Mouse (Mus musculus): Measurements from ENCODE around the gene Tmem115.

Gene Tmem115

GRCm38 (mm10) chr9:107533791-107534407, at the start of gene Tmem115:
Gene Tmem115 (plus strand): TSS chr9:107533945.
- peak; percentile 100 for DNase-seq

- DNase-seq: no peak
These were observed 49.4 kb upstream of the Tmem115 start for GRCm38 (mm10) chr9:107484302-107484701.

GRCm38 (mm10) chr9:107484766-107485165, 49.0 kb upstream of the Tmem115 start:
- no peak for DNase-seq

GRCm38 (mm10) chr9:107486086-107486485, 47.7 kb upstream of the Tmem115 start:
- DNase-seq: no peak

GRCm38 (mm10) chr9:107486507-107487225, 47.1 kb upstream of the Tmem115 start:
- DNase-seq: no peak

GRCm38 (mm10) chr9:107490146-107490545, 43.6 kb upstream of the Tmem115 start:
- DNase-seq: no peak

GRCm38 (mm10) chr9:107490625-107491024, 43.1 kb upstream of the Tmem115 start:
- no peak for DNase-seq

GRCm38 (mm10) chr9:107493511-107493910, 40.2 kb upstream of the Tmem115 start:
- DNase-seq: no peak

GRCm38 (mm10) chr9:107494238-107494637, 39.5 kb upstream of the Tmem115 start:
- DNase-seq: no peak

GRCm38 (mm10) chr9:107496359-107496758, 37.4 kb upstream of the Tmem115 start:
- DNase-seq: no peak

- peak; percentile 92 for DNase-seq
These were observed 32.9 kb upstream of the Tmem115 start for GRCm38 (mm10) chr9:107500708-107501286.

- DNase-seq: no peak
These were observed 31.5 kb upstream of the Tmem115 start for GRCm38 (mm10) chr9:107502131-107502846.

- DNase-seq: peak; percentile 89
These were observed 28.8 kb upstream of the Tmem115 start for GRCm38 (mm10) chr9:107504662-107505537.

GRCm38 (mm10) chr9:107508266-107508665, 25.5 kb upstream of the Tmem115 start:
- no peak for DNase-seq

- DNase-seq: no peak
These were observed 23.2 kb upstream of the Tmem115 start for GRCm38 (mm10) chr9:107510384-107511100.

- DNase-seq: no peak
These were observed 22.3 kb upstream of the Tmem115 start for GRCm38 (mm10) chr9:107511436-107511835.

- DNase-seq: no peak
These were observed 21.4 kb upstream of the Tmem115 start for GRCm38 (mm10) chr9:107512326-107512725.

GRCm38 (mm10) chr9:107514303-107514955, 19.3 kb upstream of the Tmem115 start:
- DNase-seq: peak; percentile 93

GRCm38 (mm10) chr9:107520331-107520730, 13.4 kb upstream of the Tmem115 start:
- DNase-seq: no peak

- DNase-seq: no peak
These were observed 12.6 kb upstream of the Tmem115 start for GRCm38 (mm10) chr9:107521190-107521589.

- DNase-seq: no peak
These were observed 11.9 kb upstream of the Tmem115 start for GRCm38 (mm10) chr9:107521711-107522399.
